Mouse (Mus musculus) lung, embryonic 14.5 days (tissue): ENCODE measurements around the gene Filip1. TPM values are rescaled to one million over a fixed set of nuclear protein-coding genes. Genes with fewer than 3 reads are reported as not detected.
A peak's percentile ranks its signal among the peaks of the same experiment; 100 is the strongest.

ENCODE experiments used
- ATAC-seq: fragments of 200-750 bp; cut with Nextera tagmentation; 2 replicates; pipeline ENCODE4 v1.8.0; 2017; ENCODE audit warnings: mild to moderate bottlenecking, moderate TSS enrichment, moderate library complexity; ENCODE audit not compliant: insufficient read depth
- DNase-seq: peaks from one replicate; pipeline ENCODE4 v3.0.0-alpha.2; 2015
- H3K27ac ChIP-seq: fragments of 300-500 bp; sonication (generic); 2 replicates; pipeline ENCODE4 v1.5.1; 2014; ENCODE audit warnings: low read depth, mild to moderate bottlenecking, moderate library complexity
- H3K27me3 ChIP-seq: fragments of 300-500 bp; sonication (generic); 2 replicates; pipeline ENCODE4 v1.6.1; 2014; ENCODE audit warnings: low read length, control low read depth; ENCODE audit not compliant: insufficient read depth
- H3K36me3 ChIP-seq: fragments of 300-500 bp; sonication (generic); 2 replicates; pipeline ENCODE4 v1.6.1; 2014; ENCODE audit warnings: control low read depth; ENCODE audit not compliant: insufficient read depth
- H3K4me1 ChIP-seq: fragments of 300-500 bp; sonication (generic); 2 replicates; pipeline ENCODE4 v1.6.1; 2014; ENCODE audit warnings: antibody characterized with exemption, control low read depth; ENCODE audit not compliant: insufficient read depth
- H3K4me2 ChIP-seq: fragments of 300-500 bp; sonication (generic); 2 replicates; pipeline ENCODE4 v1.6.1; 2014; ENCODE audit warnings: mild to moderate bottlenecking
- H3K4me3 ChIP-seq: fragments of 300-500 bp; sonication (generic); 2 replicates; pipeline ENCODE4 v1.5.1; 2014; ENCODE audit warnings: low read depth, low read length
- H3K9ac ChIP-seq: fragments of 300-500 bp; sonication (generic); 2 replicates; pipeline ENCODE4 v1.6.1; 2014
- H3K9me3 ChIP-seq: fragments of 300-500 bp; sonication (generic); 2 replicates; pipeline ENCODE4 v1.6.1; 2016; ENCODE audit warnings: low read depth, low read length, control low read depth
- CTCF ChIP-seq: IDR thresholded peaks from 2 replicates; pipeline ENCODE4 v1.5.1; 2016; ENCODE audit warnings: antibody characterized with exemption, low read depth
- WGBS: fragments of 180-500 bp; shearing (Covaris S2); extraction: QIAGEN DNeasy Blood & Tissue Kit; methylation state at CpG from one replicate; pipeline ENCODE4 v1.1.7; 2014; 5-methylcytosine and 5-hydroxymethylcytosine counted together
- polyA plus RNA-seq: library from polyadenylated mRNA; unstranded; fragments of >200 nt; fragmentation: Nextera tagmentation; extraction: Ambion mirVana; gene quantifications from 2 replicates; pipeline ENCODE4 v1.2.1, GENCODE M21; 2014

Filip1 gene
- polyA plus RNA-seq, 1 experiment from 2014 or later: 12.2 TPM

DNA sequence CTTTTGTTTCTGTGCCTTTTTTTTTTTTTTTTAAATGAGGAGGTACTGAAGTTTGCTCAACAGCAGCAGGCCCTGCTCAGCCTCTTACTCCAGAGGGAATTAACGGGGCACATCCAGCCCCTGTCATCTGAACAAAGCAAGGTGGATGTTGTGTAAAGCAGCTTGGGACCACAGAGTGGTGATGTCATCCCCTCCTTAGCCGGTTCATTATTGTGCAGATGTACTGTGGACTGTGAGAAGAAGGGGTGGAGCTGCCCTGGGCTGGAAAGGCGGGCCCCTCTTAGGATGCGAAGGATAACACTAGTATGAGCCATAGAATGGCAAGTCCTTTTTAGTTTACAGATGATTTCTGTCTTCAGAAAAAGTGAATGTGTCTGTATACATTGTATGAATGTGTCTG is 181.8 kb downstream of the Filip1 start:
- Histone ChIP-seq H3K4me1 (peaks cover 9% of the 10 kb centered on the region; the same call in 1 of the 2 replicates), H3K4me2 (0 out of 2 replicates have a peak overlapping the region, but pooled peaks have one; percentile 43), H3K27ac (peak overlapping the region; percentile 12), H3K9me3 (no peaks in the 10 kb centered on the region), H3K36me3 (no peaks in the 10 kb centered on the region), H3K9ac (no peak overlapping the region), H3K27me3 (no peaks in the 10 kb centered on the region), H3K4me3 (no peak overlapping the region)
- ATAC-seq: peak; percentile 85
- TF ChIP-seq CTCF: no peak
- WGBS: 26% methylated on average over 4 of the region's 4 CpGs
- DNase-seq: peak; percentile 24

DNA sequence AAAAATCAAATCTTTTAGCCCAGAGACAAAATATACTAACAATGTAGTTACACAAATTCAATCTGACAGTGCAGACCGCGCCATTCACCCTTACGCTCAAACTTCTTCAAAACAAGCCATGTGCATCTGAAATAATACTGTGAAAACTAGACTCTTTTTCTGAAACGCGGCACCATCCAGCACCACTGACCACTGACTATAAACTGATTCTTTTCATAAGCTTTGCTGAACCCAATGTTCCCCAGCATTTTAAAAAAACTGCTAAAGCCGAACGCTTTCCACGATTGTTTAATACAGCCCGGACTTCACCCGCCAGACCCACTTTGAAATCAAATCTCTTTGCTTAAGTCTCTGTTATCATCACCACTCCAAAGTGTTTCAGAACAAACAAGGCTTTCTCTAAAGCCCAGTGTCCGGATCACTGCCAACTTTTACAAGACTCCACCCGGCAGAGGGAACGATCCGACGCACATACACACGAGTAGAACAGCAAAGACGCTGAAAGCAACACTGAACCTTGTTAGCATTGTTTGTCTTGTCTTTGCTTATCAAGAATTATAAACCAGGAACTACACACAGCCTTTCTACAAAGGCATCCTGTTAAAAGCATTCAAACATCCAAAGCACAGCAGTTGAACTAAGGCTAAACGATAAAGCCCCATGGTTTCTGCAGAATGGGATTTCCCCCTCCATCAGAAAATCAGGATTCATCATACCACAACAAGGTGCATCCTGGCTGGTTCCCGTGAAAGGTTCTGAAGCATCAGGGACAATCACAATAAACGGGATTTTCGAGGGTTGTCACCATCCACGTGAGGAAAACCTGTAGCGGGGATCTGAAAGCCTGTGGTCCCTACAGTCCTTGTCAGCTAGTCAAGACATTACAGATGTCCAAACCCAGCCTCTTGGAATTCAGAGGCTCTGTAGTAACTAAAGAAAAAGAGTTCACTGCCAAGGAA is 182.5 kb downstream of the Filip1 start:
- Histone ChIP-seq H3K4me2 (peak overlapping the region; percentile 43), H3K4me1 (peaks cover 9% of the 10 kb centered on the region; the same call in 1 of the 2 replicates), H3K9ac (peak overlapping the region; percentile 1; the same call in 1 of the 2 replicates), H3K4me3 (0 out of 2 replicates have a peak overlapping the region, but pooled peaks have one; percentile 0), H3K27ac (peak overlapping the region; percentile 12), H3K36me3 (no peaks in the 10 kb centered on the region), H3K27me3 (no peaks in the 10 kb centered on the region), H3K9me3 (no peaks in the 10 kb centered on the region)
- WGBS: 29% methylated on average over 23 of the region's 23 CpGs
- TF ChIP-seq CTCF: no peak
- peak; percentile 79 for DNase-seq
- peak; percentile 50; the same call in 1 of the 2 replicates for ATAC-seq

GRCm38 (mm10) chr9:79827072-79827471 is 185.6 kb downstream of the Filip1 start:
- no peak overlapping the region for H3K27ac ChIP-seq
- H3K4me3 ChIP-seq: no peak overlapping the region
- H3K36me3 ChIP-seq: no peaks in the 10 kb centered on the region
- peaks cover 9% of the 10 kb centered on the region; the same call in 1 of the 2 replicates for H3K4me1 ChIP-seq
- no peak overlapping the region for H3K4me2 ChIP-seq
- H3K27me3 ChIP-seq: no peaks in the 10 kb centered on the region
- H3K9ac ChIP-seq: no peak overlapping the region
- DNase-seq (peak; percentile 49), ATAC-seq (no peak)
- TF ChIP-seq CTCF: no peak
- no peaks in the 10 kb centered on the region for H3K9me3 ChIP-seq
- 47% methylated on average over 2 of the region's 2 CpGs for WGBS

DNA sequence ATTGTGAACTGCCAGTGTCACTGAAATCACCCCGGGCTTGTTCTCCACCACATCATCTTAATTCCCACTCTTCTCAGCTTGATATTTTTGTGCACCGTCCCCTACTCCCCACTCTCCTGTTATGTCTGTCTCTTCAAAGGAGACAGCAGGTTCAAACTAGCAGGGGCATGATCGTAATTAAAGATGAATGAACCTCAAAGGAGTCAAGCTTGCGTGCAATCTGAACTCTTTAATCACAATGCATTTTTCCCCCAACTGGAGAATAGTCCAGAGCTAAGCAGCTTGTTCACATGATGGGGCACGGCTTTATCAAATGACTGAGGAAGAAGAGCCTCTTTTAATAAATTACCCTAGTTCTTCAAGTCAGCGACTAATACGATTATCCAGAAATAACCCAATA is 187.1 kb downstream of the Filip1 start:
- no peaks in the 10 kb centered on the region for H3K27me3 ChIP-seq

GRCm38 (mm10) chr9:79823856-79824255 is 188.8 kb downstream of the Filip1 start:
- no peak for ATAC-seq
- Histone ChIP-seq H3K9ac (no peak overlapping the region), H3K27ac (no peak overlapping the region), H3K4me2 (no peak overlapping the region), H3K4me1 (no peaks in the 10 kb centered on the region), H3K27me3 (no peaks in the 10 kb centered on the region), H3K9me3 (no peaks in the 10 kb centered on the region; the same call in 1 of the 2 replicates), H3K4me3 (no peak overlapping the region), H3K36me3 (peaks cover 5% of the 10 kb centered on the region; the same call in 1 of the 2 replicates)
- no peak for DNase-seq
- TF ChIP-seq CTCF: no peak
- WGBS: 64% methylated on average over 2 of the region's 2 CpGs

More for the DNA sequence above, 187.1 kb downstream of the Filip1 start:
- ATAC-seq (no peak), DNase-seq (no peak)
- no peak overlapping the region for H3K4me2 ChIP-seq
- peaks cover 4% of the 10 kb centered on the region; the same call in 1 of the 2 replicates for H3K4me1 ChIP-seq
- TF ChIP-seq CTCF: no peak
- H3K9me3 ChIP-seq: no peaks in the 10 kb centered on the region
- no peak overlapping the region for H3K27ac ChIP-seq
- no peaks in the 10 kb centered on the region for H3K36me3 ChIP-seq
- no peak overlapping the region for H3K9ac ChIP-seq
- WGBS: 83% methylated on average over 7 of the region's 7 CpGs
- no peak overlapping the region for H3K4me3 ChIP-seq

GRCm38 (mm10) chr9:79823438-79823837 is 189.2 kb downstream of the Filip1 start:
- no peak for TF ChIP-seq CTCF
- ATAC-seq: no peak

DNA sequence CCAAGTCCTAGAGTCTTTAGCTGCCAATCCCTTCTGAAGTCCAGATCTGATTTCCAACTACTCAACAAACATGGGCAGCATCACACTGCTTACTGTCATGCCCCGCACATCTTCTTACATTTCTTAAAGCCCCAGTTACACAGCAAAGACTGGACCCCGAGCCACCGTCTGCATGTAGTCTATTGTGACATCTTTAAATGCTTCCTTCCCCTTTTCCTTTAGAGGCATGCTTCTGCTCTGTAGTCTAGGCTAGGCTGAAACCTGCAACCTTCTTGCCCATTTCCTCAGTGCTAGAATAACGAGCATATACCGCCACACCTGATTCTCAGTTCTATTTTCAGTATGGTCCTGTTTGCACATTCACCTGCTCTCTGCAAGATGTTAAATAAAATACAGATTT is 196.2 kb downstream of the Filip1 start:
- no peak overlapping the region for H3K27ac ChIP-seq
- no peaks in the 10 kb centered on the region for H3K4me1 ChIP-seq
- DNase-seq: no peak
- no peak overlapping the region for H3K4me2 ChIP-seq
- H3K9me3 ChIP-seq: peaks cover 4% of the 10 kb centered on the region; the same call in 1 of the 2 replicates
- no peak overlapping the region for H3K9ac ChIP-seq
- no peak for ATAC-seq
- no peak overlapping the region for H3K4me3 ChIP-seq
- H3K27me3 ChIP-seq: no peaks in the 10 kb centered on the region
- TF ChIP-seq CTCF: no peak
- peaks cover 19% of the 10 kb centered on the region; the same call in 1 of the 2 replicates for H3K36me3 ChIP-seq
- 86% methylated on average over 5 of the region's 5 CpGs for WGBS

More at GRCm38 (mm10) chr9:79823438-79823837, 189.2 kb downstream of the Filip1 start:
- Histone ChIP-seq H3K36me3 (peaks cover 10% of the 10 kb centered on the region; the same call in 1 of the 2 replicates), H3K4me1 (no peaks in the 10 kb centered on the region), H3K9me3 (peaks cover under 1% of the 10 kb centered on the region; the same call in 1 of the 2 replicates), H3K9ac (no peak overlapping the region), H3K27ac (no peak overlapping the region), H3K4me2 (no peak overlapping the region), H3K27me3 (no peaks in the 10 kb centered on the region), H3K4me3 (no peak overlapping the region)
- 61% methylated on average over 4 of the region's 4 CpGs for WGBS
- DNase-seq: no peak
